Mouse (Mus musculus): ENCODE measurements around the gene Atp6v1g2.

Gene Atp6v1g2

DNA sequence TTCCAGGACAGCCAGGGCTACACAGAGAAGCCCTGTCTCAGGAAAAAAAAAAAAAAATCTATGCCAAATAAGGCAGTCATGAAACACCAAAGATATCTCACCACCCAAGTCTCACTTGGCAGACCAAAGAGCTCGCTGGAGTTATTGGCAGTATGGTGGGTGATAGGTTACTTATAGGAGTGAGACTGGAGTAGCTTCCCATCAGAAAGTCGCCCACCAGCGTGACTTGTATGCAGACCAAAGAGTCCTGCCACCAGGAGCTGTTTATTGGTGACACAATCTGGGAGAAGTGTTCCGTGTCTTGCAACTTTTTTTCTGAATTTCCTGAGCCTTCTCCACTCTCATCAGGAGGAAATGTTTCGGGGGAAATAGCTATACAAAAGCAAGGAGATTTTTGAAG lies 6.2 kb downstream of the Atp6v1g2 start:
- DNase-seq (ENCODE audit: low spot score) = no peak

DNA sequence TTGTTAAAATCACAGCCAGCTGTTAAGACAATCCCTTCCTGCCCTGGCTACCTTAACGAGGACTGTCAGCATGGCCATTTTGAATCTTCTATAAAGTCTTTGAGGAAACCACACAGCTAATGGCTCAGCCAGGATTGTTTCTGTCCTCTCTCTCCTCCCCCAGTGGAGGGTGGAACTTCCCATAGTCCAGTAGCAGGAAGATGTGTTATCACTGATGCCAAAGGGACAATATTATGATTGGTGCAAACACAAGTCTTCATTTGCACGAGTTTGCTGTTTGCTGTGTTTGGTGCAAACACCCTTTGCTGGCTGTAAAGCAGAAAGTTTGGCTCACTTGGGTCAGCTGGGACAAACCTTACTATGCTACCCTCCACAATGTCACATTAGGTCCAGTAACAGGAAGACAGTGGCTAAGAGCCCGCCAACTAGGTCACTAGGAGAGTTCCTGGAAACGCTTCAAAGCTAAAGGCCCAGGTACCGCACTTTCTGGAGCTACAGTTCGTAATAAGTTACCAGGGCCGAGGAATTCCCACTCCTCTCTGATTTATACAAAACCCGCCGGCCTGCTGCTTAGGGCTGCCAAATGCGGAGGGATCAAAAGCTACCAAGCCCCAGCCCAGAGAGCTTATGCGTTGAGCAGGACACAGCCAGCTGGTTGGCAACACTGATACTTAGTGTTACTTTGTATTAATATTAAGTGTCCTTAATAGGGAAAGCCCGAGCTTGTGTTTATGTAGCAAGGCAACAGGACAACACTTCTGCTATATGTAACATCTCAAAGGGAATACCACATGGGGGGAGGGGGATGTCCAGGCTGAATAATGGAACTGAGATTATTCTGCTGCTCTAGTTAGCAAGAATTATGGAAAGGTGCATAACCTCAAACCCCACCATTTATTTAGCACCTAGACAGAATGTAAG lies 7.2 kb downstream of the Atp6v1g2 start:
- DNase-seq (ENCODE audit: low spot score) = no peak

DNA sequence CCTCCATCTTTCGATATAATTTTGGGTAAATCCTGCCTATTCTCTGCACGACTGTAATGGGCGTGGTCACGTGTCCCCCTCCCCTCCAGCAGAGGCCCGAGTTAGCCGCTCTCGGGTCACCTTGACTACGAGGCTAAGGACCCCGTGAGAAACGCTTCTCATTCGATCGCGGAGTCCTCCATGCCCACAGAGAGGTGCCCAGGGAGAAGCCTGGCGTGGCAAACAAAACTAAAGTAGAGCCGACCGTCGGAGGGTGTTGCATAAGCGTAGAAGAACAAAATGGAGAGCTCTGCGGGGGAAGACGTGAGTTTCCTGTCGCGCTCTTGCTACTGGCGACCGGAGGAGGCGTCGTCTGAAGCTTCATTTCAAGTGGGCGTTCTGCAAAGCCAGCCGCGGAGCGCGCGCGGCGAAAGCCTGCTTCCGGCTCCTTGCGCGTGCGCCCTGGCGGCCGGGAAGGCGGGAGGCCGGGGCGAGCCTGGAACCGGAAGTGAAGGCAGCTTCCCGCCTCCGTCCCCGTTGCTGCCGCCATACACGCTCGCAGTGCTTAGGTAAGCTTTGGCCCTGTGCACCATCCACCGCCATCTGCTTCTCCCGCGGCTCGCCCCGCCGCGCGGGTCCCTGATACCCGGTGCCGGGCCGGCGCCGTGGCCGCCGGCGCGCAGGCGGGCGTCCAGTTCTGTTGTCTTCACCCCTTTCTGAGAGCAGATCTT lies 8.0 kb downstream of the Atp6v1g2 start, which contains the start of gene Ddx39b:
Gene Ddx39b, plus strand, starts transcription at position 442 of the 710 bp plus-strand sequence.
- DNase-seq (ENCODE audit: low spot score) = peak; percentile 98

DNA sequence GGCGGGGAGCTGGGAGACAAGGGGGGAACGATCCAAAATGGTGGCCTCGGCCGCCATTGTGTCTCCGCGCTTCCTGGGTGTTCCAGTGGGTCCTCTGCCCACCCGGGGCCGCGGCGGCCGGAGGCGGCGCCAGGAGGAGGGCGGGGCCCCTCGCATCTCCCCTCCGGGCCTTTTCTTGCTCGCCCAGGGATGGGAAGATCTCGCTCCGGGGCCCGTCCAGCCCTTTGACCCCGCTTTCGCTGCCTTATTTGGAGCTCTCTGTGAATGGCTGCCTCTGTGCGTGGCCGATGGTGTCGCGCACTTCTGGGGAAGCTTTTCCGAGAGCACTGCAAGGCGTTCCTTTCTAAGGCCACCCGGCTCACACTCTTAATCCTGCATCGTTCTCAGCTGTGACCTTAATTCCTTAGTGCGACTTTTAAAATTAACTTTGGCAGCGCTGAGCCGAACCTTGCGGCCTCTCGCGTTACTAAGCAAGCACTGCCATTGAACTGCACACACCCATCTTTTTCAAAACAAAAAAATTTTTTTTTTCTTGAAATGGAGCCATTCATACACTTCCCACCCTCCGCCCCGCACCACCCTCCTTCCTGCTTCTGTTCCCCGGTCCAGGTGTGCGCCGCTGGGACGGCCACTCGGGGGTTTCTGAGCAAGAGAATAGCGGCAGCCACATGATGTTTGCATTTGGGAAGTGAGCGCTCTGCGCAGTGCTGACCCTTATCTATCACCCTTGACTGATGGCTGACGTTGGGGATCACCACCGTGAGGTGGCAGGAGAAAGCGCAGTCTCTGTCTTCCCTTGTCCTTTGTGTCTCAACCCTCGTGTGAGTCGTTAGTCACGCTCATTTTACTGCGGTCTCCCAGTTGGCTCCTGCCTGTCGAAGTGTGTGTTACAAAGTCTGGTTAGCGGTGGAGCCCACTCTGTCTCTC lies 8.8 kb downstream of the Atp6v1g2 start:
- peak; percentile 88 for DNase-seq (ENCODE audit: low spot score)

DNA sequence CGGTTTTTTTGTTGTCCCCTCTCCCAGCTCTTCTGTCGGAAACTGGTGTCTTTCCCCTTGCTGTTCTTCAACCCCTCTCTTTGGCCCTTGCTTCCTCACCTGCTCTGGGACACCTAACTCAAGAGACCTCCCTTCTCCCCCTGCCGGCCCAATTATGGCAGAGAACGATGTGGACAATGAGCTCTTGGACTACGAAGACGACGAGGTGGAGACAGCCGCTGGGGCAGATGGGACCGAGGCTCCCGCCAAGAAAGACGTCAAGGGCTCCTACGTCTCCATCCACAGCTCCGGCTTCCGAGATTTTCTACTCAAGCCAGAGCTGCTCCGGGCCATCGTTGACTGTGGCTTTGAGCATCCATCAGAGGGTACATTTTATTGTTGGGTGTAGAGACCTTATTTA lies 9.6 kb downstream of the Atp6v1g2 start:
- DNase-seq (ENCODE audit: low spot score) = peak; percentile 62

DNA sequence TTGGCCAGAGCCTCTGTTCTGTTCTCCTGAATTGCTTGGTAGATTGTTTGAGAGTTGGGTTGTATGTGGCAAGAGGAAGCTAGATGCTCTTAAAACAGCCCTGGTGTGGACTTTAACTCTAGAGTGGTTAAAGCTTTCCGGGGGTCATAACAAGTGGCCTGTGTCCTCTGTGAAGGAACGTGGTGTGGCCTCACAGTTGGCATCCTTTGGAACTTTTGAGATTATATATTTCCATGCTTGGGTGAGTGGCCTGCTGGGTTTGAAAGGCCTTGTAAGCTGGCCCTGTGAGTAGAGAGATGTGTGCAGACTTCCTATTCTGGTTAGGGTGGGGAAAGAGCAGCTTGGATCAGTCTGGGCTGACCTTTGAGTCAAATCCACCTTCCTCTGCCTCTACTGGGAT lies 11.5 kb downstream of the Atp6v1g2 start:
- DNase-seq (ENCODE audit: low spot score) = no peak

DNA sequence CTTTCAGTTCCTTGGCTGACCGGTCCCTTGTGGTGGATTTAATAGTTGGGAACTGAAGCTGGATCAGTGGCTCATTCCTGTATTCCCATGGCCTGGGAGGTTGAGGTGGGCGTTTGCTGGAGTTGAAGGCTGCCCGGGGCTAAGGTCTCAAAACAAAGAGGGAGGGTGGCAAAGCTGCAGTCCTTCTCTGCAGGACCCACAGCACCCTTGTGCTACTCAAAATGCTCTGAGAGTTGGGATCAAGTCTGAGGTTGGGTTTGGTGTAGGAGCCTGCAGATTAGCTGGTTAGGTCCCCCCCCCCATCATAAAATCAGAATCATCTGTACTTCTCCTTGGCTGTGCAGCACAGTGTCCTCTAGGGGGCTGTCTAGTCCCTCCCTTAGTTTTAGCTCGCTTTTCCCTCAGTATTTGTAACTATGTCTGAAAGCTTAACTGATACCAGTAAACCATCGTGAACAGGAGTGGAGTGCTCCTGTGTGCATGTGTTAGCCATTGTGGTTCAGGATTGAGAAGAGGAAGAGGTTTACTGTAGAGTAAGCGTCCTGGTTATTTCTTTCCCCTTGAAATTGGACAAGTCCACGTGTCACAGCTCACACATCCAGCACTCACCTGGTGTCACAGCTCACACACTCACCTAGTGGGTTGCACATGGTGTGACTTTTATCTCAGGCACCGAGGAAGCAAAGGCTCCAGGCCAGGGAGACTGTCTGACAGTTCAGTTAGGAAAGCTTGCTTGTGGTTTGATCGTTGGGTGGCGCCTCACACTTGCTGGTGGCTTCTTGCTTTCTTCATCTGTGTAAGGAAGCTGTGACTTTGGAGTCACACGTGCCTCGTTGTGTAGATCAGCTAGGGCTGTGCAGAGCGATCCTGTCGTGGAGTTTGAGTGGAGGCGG lies 12.5 kb downstream of the Atp6v1g2 start:
- no peak for DNase-seq (ENCODE audit: low spot score)

DNA sequence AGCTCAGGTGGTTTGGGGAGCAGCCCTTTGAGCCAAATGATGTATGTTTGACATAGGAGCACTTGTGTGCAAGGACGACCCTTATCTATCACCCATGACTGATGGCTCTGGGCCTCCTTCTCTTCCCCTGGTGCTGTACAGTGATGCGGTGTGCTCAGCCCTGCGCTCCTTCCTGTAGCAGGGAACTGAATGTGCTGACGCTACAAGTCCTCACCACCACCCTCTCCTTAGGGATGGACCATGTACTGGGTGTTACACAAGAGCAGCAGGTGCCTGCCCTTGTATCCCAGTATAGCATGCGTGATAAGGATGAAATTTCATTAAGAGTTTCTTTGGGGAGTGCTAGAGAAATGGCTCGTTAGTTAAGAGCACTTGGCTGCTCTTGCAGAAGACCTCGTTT lies 13.7 kb downstream of the Atp6v1g2 start:
- no peak for DNase-seq (ENCODE audit: low spot score)

DNA sequence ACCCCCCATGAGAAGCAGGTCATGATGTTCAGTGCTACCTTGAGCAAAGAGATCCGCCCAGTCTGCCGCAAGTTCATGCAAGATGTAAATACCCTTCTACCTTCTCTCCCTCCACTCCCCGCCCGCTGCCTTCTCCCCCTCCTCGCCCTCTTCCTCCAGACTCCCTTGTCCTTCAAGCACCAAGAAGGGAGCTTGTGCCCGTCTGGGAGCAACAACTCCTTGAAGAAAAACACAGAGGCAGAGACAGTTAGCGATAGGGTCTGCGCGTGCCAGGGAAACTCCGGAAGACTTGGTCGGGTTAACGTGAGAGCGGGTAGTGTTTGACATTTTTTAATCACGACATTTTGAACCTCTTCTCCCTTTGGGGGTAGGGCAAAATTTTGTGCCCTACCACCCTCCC lies 15.5 kb downstream of the Atp6v1g2 start:
- DNase-seq (ENCODE audit: low spot score) = no peak

DNA sequence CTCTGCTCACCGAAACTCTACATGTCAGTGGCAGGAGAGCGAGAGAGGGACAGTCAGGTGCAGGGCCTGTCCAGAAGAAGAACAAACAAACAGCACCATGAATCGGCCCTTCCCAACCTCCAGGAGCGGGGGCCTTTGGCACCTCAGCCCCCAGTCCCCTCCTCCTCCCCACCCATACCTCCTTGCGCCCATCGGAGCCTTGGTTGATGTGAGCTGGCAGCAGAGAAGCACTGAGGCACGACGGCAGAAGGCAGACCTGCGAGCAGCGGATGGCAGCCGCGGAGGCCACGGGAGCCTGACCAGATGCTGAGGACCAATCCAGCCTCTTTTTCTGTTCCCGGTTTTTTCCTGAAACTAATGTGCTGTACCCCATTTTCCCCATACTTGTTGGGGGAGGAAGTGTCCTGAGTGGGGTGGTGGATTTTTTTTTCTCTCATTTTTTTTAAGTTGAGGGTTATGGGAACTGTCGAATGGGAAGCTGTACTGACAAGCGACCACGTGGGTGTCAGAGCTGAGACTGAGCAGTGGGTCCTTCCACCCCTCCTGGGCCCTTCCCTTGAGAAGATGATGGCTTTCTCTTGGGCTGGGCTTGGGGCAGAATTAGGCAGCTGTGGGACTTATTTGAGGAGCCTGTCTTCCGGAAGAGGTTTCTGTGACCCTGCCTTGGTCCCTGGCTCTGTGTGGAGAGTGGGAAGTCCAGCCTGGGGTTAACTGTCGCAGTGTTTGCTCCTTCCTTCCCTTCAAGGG lies 16.2 kb downstream of the Atp6v1g2 start:
- DNase-seq (ENCODE audit: low spot score) = no peak

DNA sequence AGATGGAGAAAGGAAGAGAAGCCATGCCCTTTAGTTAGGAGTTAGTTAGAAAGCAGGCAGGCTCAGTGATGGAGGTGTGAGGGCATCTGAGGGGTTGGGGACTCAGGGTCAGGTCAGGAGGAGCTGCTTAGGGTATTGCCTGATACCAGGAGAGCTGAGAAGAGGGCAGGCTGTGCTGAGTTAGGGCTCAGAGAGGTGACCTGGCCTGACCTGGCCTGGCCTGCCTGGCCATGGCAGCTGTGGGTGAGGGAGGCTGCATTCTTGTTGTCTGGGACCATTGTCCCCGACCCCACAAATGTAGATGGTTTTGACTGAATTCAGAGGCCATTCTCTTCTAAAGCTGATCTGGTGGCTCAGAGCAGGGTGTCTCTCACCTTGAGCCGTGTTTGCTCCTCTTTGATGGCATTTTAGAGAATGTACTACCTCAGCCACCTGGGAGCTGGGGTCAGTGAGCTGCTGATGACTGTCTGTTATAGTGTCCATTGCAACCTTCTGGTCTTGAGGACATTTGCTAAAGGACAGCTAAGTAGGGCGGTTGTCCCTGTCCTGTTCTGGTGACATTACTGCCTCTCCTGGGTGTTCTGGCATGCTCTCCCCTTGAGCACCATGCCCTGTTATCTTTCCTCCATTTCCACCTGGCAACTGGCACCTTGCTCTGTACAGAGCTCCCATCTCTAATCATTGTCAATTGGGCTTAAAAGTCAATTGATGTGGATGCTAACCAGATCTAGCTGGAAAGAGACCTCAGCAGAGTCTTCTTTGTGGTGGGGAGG lies 17.1 kb downstream of the Atp6v1g2 start:
- DNase-seq (ENCODE audit: low spot score) = no peak

DNA sequence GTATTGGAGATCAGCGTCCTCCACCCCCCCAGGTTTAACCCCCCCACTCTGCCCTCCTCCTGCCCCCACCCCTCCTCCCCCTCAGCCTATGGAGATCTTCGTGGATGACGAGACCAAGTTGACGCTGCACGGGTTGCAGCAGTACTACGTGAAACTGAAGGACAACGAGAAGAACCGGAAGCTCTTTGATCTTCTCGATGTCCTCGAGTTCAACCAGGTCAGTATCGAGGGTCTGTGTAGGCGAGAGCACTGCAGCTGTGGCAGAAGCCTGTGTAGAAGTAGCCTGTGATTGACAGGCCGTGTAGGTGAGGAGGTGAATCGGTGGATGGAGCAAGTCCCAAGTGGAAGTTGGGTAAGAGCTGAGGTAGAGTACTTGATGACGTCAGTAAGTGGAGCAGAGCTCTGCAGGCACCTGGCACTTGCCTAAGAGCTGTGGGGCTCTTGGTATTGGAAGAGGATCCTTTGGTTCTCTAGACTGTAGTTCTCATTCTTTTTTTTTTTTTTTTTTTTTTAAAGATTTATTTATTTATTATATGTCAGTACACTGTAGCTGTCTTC lies 17.8 kb downstream of the Atp6v1g2 start:
- DNase-seq (ENCODE audit: low spot score) = no peak

DNA sequence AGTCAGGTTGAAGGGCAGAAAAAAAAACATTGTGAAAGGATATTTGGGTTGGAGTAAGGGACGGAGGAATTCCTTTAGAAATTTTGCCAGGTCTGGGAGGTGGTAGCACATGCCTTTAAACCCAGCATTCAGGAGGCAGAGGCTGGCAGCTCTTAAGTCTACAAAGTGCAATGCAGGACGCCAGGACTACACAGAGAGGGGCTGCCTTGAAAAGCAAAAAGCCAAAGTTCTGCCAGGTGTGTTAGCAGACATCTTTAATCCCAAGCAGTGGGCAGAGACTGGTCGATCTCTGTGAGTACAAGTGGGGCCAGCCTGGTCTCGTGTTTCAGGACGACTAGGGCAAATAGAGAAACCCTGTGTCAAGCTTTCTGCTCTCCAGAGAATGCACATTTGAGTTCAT lies 18.5 kb downstream of the Atp6v1g2 start:
- DNase-seq (ENCODE audit: low spot score) = no peak

DNA sequence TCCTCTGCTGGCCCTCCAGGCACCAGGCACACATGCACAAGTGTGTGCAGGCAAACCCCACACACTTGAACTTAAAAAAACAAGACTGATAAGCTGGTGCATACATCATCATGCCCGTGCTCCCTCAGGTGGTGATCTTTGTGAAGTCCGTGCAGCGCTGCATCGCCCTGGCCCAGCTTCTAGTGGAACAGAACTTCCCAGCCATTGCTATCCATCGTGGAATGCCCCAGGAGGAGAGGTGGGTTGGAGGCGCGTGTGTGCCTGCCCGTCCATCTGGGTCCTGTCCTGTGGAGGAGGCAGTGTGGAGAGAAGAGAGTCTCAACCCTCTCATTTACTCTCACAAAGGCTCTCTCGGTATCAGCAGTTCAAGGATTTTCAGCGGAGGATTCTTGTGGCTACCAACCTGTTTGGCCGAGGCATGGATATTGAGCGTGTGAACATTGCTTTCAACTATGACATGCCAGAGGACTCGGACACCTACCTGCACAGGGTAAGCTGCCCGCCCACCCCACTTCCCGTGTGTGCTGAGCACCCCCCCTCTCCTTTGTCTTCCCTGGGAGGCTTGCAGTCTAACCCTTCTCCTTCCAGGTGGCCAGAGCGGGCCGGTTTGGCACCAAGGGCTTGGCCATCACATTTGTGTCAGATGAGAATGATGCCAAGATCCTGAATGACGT lies 19.3 kb downstream of the Atp6v1g2 start:
- no peak for DNase-seq (ENCODE audit: low spot score)

DNA sequence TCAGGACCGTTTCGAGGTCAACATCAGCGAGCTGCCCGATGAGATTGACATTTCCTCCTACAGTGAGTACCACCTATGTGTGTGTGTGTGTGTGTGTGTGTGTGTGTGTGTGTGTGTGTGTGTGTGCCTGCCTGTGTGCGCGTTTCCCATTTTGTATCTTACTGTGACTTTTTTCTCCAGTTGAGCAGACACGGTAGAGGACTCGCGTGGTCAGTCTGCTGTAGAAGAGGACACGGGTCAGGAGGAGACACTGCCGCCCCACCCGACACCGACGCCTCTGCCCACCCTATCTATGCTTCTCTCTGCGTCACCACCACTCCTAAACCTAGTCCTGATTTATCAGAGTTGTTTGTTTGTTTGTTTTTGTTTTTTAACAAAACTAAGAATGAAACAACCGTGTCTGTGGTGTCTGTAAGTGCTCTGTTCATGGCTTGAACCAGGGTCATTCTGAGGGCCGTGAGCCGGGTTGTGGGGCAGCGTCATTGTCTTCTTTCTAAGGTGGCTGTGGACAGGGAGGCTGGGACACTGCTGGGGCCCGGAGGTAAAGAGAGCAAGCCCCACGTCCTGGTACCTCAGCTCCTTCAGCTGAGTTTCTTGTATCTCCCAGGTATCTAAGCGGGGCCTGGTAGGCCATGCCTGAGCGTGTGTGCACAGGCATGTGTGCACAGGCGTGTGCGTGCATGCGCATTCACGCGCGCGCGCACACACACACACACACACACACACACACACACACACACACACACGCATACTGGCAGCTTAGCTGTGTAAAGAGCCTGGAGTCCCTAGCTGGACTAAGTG lies 20.0 kb downstream of the Atp6v1g2 start:
- no peak for DNase-seq (ENCODE audit: low spot score)

DNA sequence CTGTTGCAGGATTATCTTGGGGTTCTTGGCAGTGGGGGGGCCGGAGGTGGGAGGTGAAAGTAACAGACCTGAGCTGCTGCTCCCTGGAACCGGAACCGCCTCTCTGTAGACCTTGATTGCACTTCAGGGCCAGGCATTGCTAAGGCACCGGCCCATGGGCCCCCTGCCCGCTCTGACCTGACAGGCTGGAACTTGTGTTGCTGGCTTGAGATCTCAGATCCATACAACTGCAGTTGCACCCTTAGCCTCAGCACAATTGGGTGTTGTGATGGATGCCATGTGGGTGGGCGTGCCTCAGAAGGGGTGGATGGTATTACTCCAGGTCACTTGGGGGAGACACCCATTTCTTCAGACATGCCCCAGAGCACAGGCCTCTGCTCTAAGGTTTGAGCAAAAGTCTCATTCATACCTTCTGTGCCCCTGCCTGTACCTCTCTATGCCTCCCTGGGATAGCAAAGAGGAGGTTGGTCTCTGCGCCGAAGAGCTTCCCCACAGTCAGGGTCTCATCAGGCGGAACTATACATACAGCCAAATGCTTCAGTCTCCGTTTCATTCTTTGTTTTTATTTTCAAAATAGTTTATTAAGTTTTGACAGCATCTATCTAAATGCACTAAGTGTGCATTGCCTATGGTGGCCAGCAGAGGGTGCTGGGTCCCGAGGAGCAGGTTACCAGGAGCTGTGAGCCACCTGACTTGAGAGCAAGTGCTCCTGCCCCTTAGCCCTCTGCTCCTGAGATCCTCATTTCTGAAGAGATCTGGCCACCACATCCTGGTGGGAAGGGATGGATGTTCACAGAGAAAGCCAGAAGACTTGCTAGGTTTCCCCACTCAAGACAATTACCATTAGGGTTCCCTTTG lies 21.0 kb downstream of the Atp6v1g2 start:
- DNase-seq (ENCODE audit: low spot score) = peak; percentile 64

DNA sequence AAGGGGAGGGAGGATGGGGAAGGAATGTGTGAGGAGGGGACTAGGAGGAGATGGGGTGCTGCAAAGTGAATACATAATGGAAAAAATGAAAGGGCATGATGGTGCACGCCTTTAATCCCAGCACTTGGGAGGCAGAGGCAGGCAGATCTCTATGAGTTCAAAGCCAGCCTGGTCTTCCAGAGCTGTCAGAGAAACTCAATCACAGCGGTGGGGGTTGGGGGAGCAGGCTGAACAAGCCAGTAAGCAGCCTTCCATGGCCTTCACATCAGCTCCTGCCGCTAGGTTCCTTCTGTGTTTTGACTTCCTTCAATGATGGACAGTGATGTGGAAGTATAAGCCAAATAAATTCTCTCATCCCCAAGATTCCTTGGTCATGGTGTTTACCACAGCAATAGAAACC lies 21.8 kb downstream of the Atp6v1g2 start:
- no peak for DNase-seq (ENCODE audit: low spot score)
